ENCODE assay signal across 9 mouse cellular contexts in genomic region chr1:189867034-189867433, GRCm38 (mm10). TPM values are rescaled to one million over a fixed set of nuclear protein-coding genes. Genes with fewer than 3 reads are reported as not detected.
DNase-seq lines count a peak whose midpoint lies in the region; ATAC-seq lines count a peak whose summit lies in the region.
"Had no signal": no experiment of that assay in that cellular context is flagged by ENCODE, and none has a peak within 500 bp of the region (broad histone marks: within the 10 kb centered on the region; RNA-seq: fewer than 3 reads in every experiment).

No protein-coding gene starts in this region.

- H3K4me2 ChIP-seq in midbrain, embryonic 14.5 days (ENCODE audit: low read length): no peak overlapping the region
- H3K4me2 ChIP-seq in heart, embryonic 13.5 days: peak overlapping the region; percentile 54
- peak overlapping the region; percentile 48 for H3K4me2 ChIP-seq in liver, embryonic 16.5 days (ENCODE audit: low read depth, low read length)
- H3K4me2 ChIP-seq: limb, embryonic 13.5 days had no signal

- DNase-seq in midbrain, embryonic 10.5 days (ENCODE audit: low spot score): no peak
- no peak for DNase-seq in midbrain, embryonic 14.5 days
- peak; percentile 59 for DNase-seq in thymus, postnatal 14 days
- DNase-seq in frontal cortex, postnatal 25 days (ENCODE audit: low spot score in 2 of 2): no peak
- DNase-seq in ovary, postnatal 10 days (ENCODE audit: low spot score): no peak
- DNase-seq in cerebellum, adult 11 months: no peak

- H3K27me3 ChIP-seq in midbrain, embryonic 10.5 days (ENCODE audit: low read depth, poor library complexity, severe bottlenecking): no peaks in the 10 kb centered on the region
- H3K27me3 ChIP-seq in midbrain, embryonic 14.5 days (ENCODE audit: control insufficient read depth, insufficient read depth, low read length): no peaks in the 10 kb centered on the region
- H3K27me3 ChIP-seq in heart, embryonic 13.5 days (replicated peaks): no peaks in the 10 kb centered on the region
- no peaks in the 10 kb centered on the region for H3K27me3 ChIP-seq in liver, embryonic 16.5 days (ENCODE audit: control insufficient read depth, insufficient read depth, low read depth, low read length)
- H3K27me3 ChIP-seq: limb, embryonic 13.5 days had no signal

- 88% methylated on average over 5 of the region's 5 CpGs for WGBS in midbrain, embryonic 10.5 days
- 78% methylated on average over 5 of the region's 5 CpGs for WGBS in midbrain, embryonic 14.5 days
- 22% methylated on average over 5 of the region's 5 CpGs for WGBS in heart, embryonic 13.5 days
- 9% methylated on average over 5 of the region's 5 CpGs for WGBS in liver, embryonic 16.5 days (ENCODE audit: insufficient replicate concordance)

- no peak overlapping the region for H3K9ac ChIP-seq in midbrain, embryonic 14.5 days (replicated peaks; ENCODE audit: low read length)
- peak overlapping the region; percentile 62; the same call in 1 of the 2 replicates for H3K9ac ChIP-seq in heart, embryonic 13.5 days
- no peak overlapping the region; the same call in 1 of the 2 replicates for H3K9ac ChIP-seq in liver, embryonic 16.5 days (ENCODE audit: low read depth, low read length)
- H3K9ac ChIP-seq: limb, embryonic 13.5 days had no signal

- H3K4me1 ChIP-seq in midbrain, embryonic 10.5 days: peaks cover 7% of the 10 kb centered on the region
- H3K4me1 ChIP-seq in midbrain, embryonic 14.5 days (ENCODE audit: control insufficient read depth, insufficient read depth, low read length): peaks cover 10% of the 10 kb centered on the region; the same call in 1 of the 2 replicates
- H3K4me1 ChIP-seq in heart, embryonic 13.5 days: peaks cover 37% of the 10 kb centered on the region
- H3K4me1 ChIP-seq in liver, embryonic 16.5 days (ENCODE audit: control insufficient read depth, low read depth, low read length): peaks cover 26% of the 10 kb centered on the region

- peaks cover 25% of the 10 kb centered on the region for H3K36me3 ChIP-seq in midbrain, embryonic 10.5 days
- H3K36me3 ChIP-seq in midbrain, embryonic 14.5 days (ENCODE audit: control insufficient read depth, insufficient read depth, low read length): no peaks in the 10 kb centered on the region
- peaks cover 66% of the 10 kb centered on the region for H3K36me3 ChIP-seq in heart, embryonic 13.5 days
- no peaks in the 10 kb centered on the region for H3K36me3 ChIP-seq in liver, embryonic 16.5 days (ENCODE audit: control insufficient read depth, insufficient read depth)

- peak overlapping the region; percentile 61 for H3K27ac ChIP-seq in midbrain, embryonic 10.5 days (replicated peaks)
- no peak overlapping the region for H3K27ac ChIP-seq in midbrain, embryonic 14.5 days (replicated peaks; ENCODE audit: low read depth, low read length)
- peak overlapping the region; percentile 97 for H3K27ac ChIP-seq in heart, embryonic 13.5 days (replicated peaks)
- H3K27ac ChIP-seq in liver, embryonic 16.5 days (ENCODE audit: low read length): peak overlapping the region; percentile 70
- H3K27ac ChIP-seq: limb, embryonic 13.5 days had no signal

- ATAC-seq in midbrain, embryonic 14.5 days (ENCODE audit: low FRiP score, low TSS enrichment): no peak
- no peak; the same call in 1 of the 2 replicates for ATAC-seq in heart, embryonic 13.5 days (ENCODE audit: extremely low read depth, insufficient number of reproducible peaks, low FRiP score, low TSS enrichment)
- peak; percentile 7; the same call in 1 of the 2 replicates for ATAC-seq in liver, embryonic 16.5 days (ENCODE audit: low read depth)

- no peak overlapping the region for H3K4me3 ChIP-seq in midbrain, embryonic 10.5 days
- H3K4me3 ChIP-seq in midbrain, embryonic 14.5 days (replicated peaks; ENCODE audit: low read depth, low read length): no peak overlapping the region
- H3K4me3 ChIP-seq in heart, embryonic 13.5 days: peak overlapping the region; percentile 16; the same call in 1 of the 2 replicates
- peak overlapping the region; percentile 20 for H3K4me3 ChIP-seq in liver, embryonic 16.5 days (ENCODE audit: low read depth, low read length)
- H3K4me3 ChIP-seq: limb, embryonic 13.5 days had no signal

- H3K9me3 ChIP-seq in midbrain, embryonic 10.5 days (replicated peaks): no peaks in the 10 kb centered on the region
- no peaks in the 10 kb centered on the region for H3K9me3 ChIP-seq in midbrain, embryonic 14.5 days (ENCODE audit: control insufficient read depth, low read length)
- no peaks in the 10 kb centered on the region for H3K9me3 ChIP-seq in heart, embryonic 13.5 days
- no peaks in the 10 kb centered on the region for H3K9me3 ChIP-seq in liver, embryonic 16.5 days (replicated peaks; ENCODE audit: control insufficient read depth, low read length)
- H3K9me3 ChIP-seq: limb, embryonic 13.5 days had no signal

RNA-seq across cellular contexts. Expression of gene Smyd2, which starts 55.1 kb away (rescaled TPM):
- polyA plus RNA-seq in midbrain, embryonic 10.5 days (2016; fragmentation: Nextera tagmentation; extraction: Ambion mirVana): 62.7 and 68.3 TPM in 2 replicates
- 63.9 and 69.5 TPM in 2 replicates for polyA plus RNA-seq in midbrain, embryonic 14.5 days (2014; fragmentation: Nextera tagmentation; extraction: Ambion mirVana)
- polyA plus RNA-seq in heart, embryonic 13.5 days (2015; fragmentation: Nextera tagmentation; extraction: Ambion mirVana): 187 and 209 TPM in 2 replicates
- 19.4 and 21.1 TPM in 2 replicates for polyA plus RNA-seq in liver, embryonic 16.5 days (2015; fragmentation: Nextera tagmentation; extraction: Ambion mirVana)

Comparison
In these comparisons a context has a peak if more than half of its experiments do, and no peak if none do; other contexts are left out.
1. H3K4me3 ChIP-seq: peak in heart, embryonic 13.5 days (single experiment) and liver, embryonic 16.5 days (single experiment); none in midbrain, embryonic 10.5 days (single experiment) and midbrain, embryonic 14.5 days (single experiment).